Mouse (Mus musculus) heart, embryonic 13.5 days (tissue): ENCODE measurements around the gene Tssc4. TPM values are rescaled to one million over a fixed set of nuclear protein-coding genes. Genes with fewer than 3 reads are reported as not detected.

Experiments
- ATAC-seq: fragments of 200-750 bp; cut with Nextera tagmentation; 2 replicates; pipeline ENCODE4 v1.8.0; 2017; ENCODE audit warnings: moderate TSS enrichment; ENCODE audit not compliant: insufficient number of reproducible peaks, low FRiP score, low TSS enrichment; ENCODE audit errors: extremely low read depth
- H3K27ac ChIP-seq: fragments of 300-500 bp; sonication (generic); replicated peaks from 2 replicates; pipeline ENCODE4 v1.5.1; 2015; ENCODE audit warnings: moderate library complexity, mild to moderate bottlenecking, inconsistent platforms
- H3K27me3 ChIP-seq: fragments of 300-500 bp; sonication (generic); replicated peaks from 2 replicates; pipeline ENCODE4 v1.6.1; 2015; ENCODE audit warnings: mild to moderate bottlenecking, inconsistent platforms
- H3K36me3 ChIP-seq: fragments of 300-500 bp; sonication (generic); 2 replicates; pipeline ENCODE4 v1.6.1; 2015; ENCODE audit warnings: mild to moderate bottlenecking, inconsistent platforms
- H3K4me1 ChIP-seq: fragments of 300-500 bp; sonication (generic); 2 replicates; pipeline ENCODE4 v1.6.1; 2015; ENCODE audit warnings: inconsistent platforms
- H3K4me2 ChIP-seq: fragments of 300-500 bp; sonication (generic); 2 replicates; pipeline ENCODE4 v1.6.1; 2015; ENCODE audit warnings: inconsistent platforms, mild to moderate bottlenecking, moderate library complexity
- H3K4me3 ChIP-seq: fragments of 300-500 bp; sonication (generic); 2 replicates; pipeline ENCODE4 v1.5.1; 2015; ENCODE audit warnings: moderate library complexity, mild to moderate bottlenecking, inconsistent platforms
- H3K9ac ChIP-seq: fragments of 300-500 bp; sonication (generic); 2 replicates; pipeline ENCODE4 v1.6.1; 2015; ENCODE audit warnings: inconsistent platforms, mild to moderate bottlenecking, moderate library complexity
- H3K9me3 ChIP-seq: fragments of 300-500 bp; sonication (generic); 2 replicates; pipeline ENCODE4 v1.6.1; 2016; ENCODE audit warnings: inconsistent platforms
- WGBS: fragments of 180-500 bp; shearing (Covaris S2); methylation state at CpG from one replicate; pipeline ENCODE4 v1.1.7; 2015; ENCODE audit warnings: mixed read lengths; 5-methylcytosine and 5-hydroxymethylcytosine counted together
- polyA plus RNA-seq: library from polyadenylated mRNA; unstranded; fragments of >200 nt; fragmentation: Nextera tagmentation; extraction: Ambion mirVana; gene quantifications from 2 replicates; pipeline ENCODE4 v1.2.1, GENCODE M21; 2015

The Tssc4 gene
- polyA plus RNA-seq, 1 experiment from 2014 or later, result 58.2 TPM

- Histone ChIP-seq H3K4me2 (no peak overlapping the region), H3K27me3 (peaks cover 43% of the 10 kb centered on the region), H3K4me1 (peaks cover 7% of the 10 kb centered on the region; the same call in 1 of the 2 replicates), H3K27ac (no peak overlapping the region), H3K4me3 (no peak overlapping the region), H3K9ac (no peak overlapping the region), H3K9me3 (no peaks in the 10 kb centered on the region), H3K36me3 (no peaks in the 10 kb centered on the region)
- no peak for ATAC-seq
- 48% methylated on average over 1 of the region's 1 CpGs for WGBS
These were observed 26.5 kb downstream of the Tssc4 start for GRCm38 (mm10) chr7:143095554-143095907.

GRCm38 (mm10) chr7:143100759-143101158 lies 31.7 kb downstream of the Tssc4 start:
- no peaks in the 10 kb centered on the region for H3K36me3 ChIP-seq
- no peak overlapping the region for H3K27ac ChIP-seq
- ATAC-seq, result no peak
- H3K4me3 ChIP-seq, result no peak overlapping the region
- no peak overlapping the region for H3K9ac ChIP-seq
- 0 out of 2 replicates have a peak, but pooled peaks cover 3% of the 10 kb centered on the region for H3K4me1 ChIP-seq
- H3K4me2 ChIP-seq, result no peak overlapping the region
- 0 out of 2 replicates have a peak, but pooled peaks cover 3% of the 10 kb centered on the region for H3K9me3 ChIP-seq
- H3K27me3 ChIP-seq, result peaks cover 67% of the 10 kb centered on the region
- 56% methylated on average over 4 of the region's 4 CpGs for WGBS

GRCm38 (mm10) chr7:143105258-143105897 lies 36.3 kb downstream of the Tssc4 start:
- H3K9ac ChIP-seq, result no peak overlapping the region
- H3K27me3 ChIP-seq, result peaks cover 79% of the 10 kb centered on the region
- ATAC-seq, result no peak
- H3K36me3 ChIP-seq, result no peaks in the 10 kb centered on the region
- H3K27ac ChIP-seq, result no peak overlapping the region
- H3K9me3 ChIP-seq, result 0 out of 2 replicates have a peak, but pooled peaks cover 3% of the 10 kb centered on the region
- H3K4me3 ChIP-seq, result no peak overlapping the region
- WGBS, result 52% methylated on average over 11 of the region's 11 CpGs
- H3K4me2 ChIP-seq, result no peak overlapping the region
- H3K4me1 ChIP-seq, result peaks cover 44% of the 10 kb centered on the region

GRCm38 (mm10) chr7:143106062-143106461 lies 37.0 kb downstream of the Tssc4 start, which contains the start of gene Kcnq1:
Kcnq1 (plus strand) TSS chr7:143106362.
- Histone ChIP-seq H3K4me3 (peak within 1 kb of the TSS; percentile 66), H3K27me3 (peaks cover 78% of the 10 kb centered on the region), H3K4me2 (peak within 1 kb of the TSS; percentile 88), H3K36me3 (no peaks in the 10 kb centered on the region), H3K4me1 (peaks cover 48% of the 10 kb centered on the region), H3K27ac (peak within 1 kb of the TSS; percentile 98; the same call in 1 of the 2 replicates), H3K9ac (peak within 1 kb of the TSS; percentile 85), H3K9me3 (0 out of 2 replicates have a peak, but pooled peaks cover 3% of the 10 kb centered on the region)
- WGBS, result 69% methylated on average over 4 of the region's 4 CpGs
- ATAC-seq, result no peak

GRCm38 (mm10) chr7:143106672-143107465 lies 37.8 kb downstream of the Tssc4 start:
- peak overlapping the region; percentile 88 for H3K4me2 ChIP-seq
- WGBS, result 7% methylated on average over 57 of the region's 57 CpGs
- peak overlapping the region; percentile 98; the same call in 1 of the 2 replicates for H3K27ac ChIP-seq
- ATAC-seq, result no peak
- H3K27me3 ChIP-seq, result peaks cover 70% of the 10 kb centered on the region
- peaks cover 56% of the 10 kb centered on the region for H3K4me1 ChIP-seq
- peak overlapping the region; percentile 66 for H3K4me3 ChIP-seq
- H3K9ac ChIP-seq, result peak overlapping the region; percentile 85
- no peaks in the 10 kb centered on the region for H3K36me3 ChIP-seq
- no peaks in the 10 kb centered on the region for H3K9me3 ChIP-seq

- Histone ChIP-seq H3K36me3 (no peaks in the 10 kb centered on the region), H3K9ac (peak overlapping the region; percentile 85), H3K27me3 (peaks cover 56% of the 10 kb centered on the region), H3K4me3 (peak overlapping the region; percentile 66), H3K4me1 (peaks cover 68% of the 10 kb centered on the region), H3K4me2 (peak overlapping the region; percentile 88), H3K27ac (peak overlapping the region; percentile 98), H3K9me3 (no peaks in the 10 kb centered on the region)
- 34% methylated on average over 5 of the region's 5 CpGs for WGBS
- ATAC-seq, result no peak
These were observed 39.2 kb downstream of the Tssc4 start for GRCm38 (mm10) chr7:143108200-143108599.

GRCm38 (mm10) chr7:143108996-143109660 lies 40.1 kb downstream of the Tssc4 start:
- H3K4me2 ChIP-seq, result peak overlapping the region; percentile 88
- peak overlapping the region; percentile 85 for H3K9ac ChIP-seq
- ATAC-seq, result no peak
- no peaks in the 10 kb centered on the region for H3K9me3 ChIP-seq
- H3K27me3 ChIP-seq, result peaks cover 49% of the 10 kb centered on the region
- peak overlapping the region; percentile 98 for H3K27ac ChIP-seq
- H3K36me3 ChIP-seq, result no peaks in the 10 kb centered on the region
- peak overlapping the region; percentile 66 for H3K4me3 ChIP-seq
- WGBS, result 22% methylated on average over 3 of the region's 3 CpGs
- peaks cover 74% of the 10 kb centered on the region for H3K4me1 ChIP-seq

- H3K9me3 ChIP-seq, result peaks cover 2% of the 10 kb centered on the region; the same call in 1 of the 2 replicates
- WGBS, result 71% methylated on average over 3 of the region's 3 CpGs
- H3K9ac ChIP-seq, result peak overlapping the region; percentile 85
- peaks cover 43% of the 10 kb centered on the region for H3K27me3 ChIP-seq
- ATAC-seq, result no peak
- peak overlapping the region; percentile 98 for H3K27ac ChIP-seq
- H3K4me2 ChIP-seq, result peak overlapping the region; percentile 88
- H3K4me3 ChIP-seq, result peak overlapping the region; percentile 66; the same call in 1 of the 2 replicates
- peaks cover 74% of the 10 kb centered on the region for H3K4me1 ChIP-seq
- H3K36me3 ChIP-seq, result no peaks in the 10 kb centered on the region; the same call in 1 of the 2 replicates
These were observed 40.6 kb downstream of the Tssc4 start for GRCm38 (mm10) chr7:143109696-143110095.

- peak overlapping the region; percentile 98 for H3K27ac ChIP-seq
- H3K27me3 ChIP-seq, result peaks cover 32% of the 10 kb centered on the region
- H3K4me3 ChIP-seq, result no peak overlapping the region
- H3K4me2 ChIP-seq, result peak overlapping the region; percentile 46
- H3K4me1 ChIP-seq, result peaks cover 74% of the 10 kb centered on the region
- H3K9me3 ChIP-seq, result peaks cover 7% of the 10 kb centered on the region
- 67% methylated on average over 1 of the region's 1 CpGs for WGBS
- peaks cover 3% of the 10 kb centered on the region for H3K36me3 ChIP-seq
- no peak for ATAC-seq
- H3K9ac ChIP-seq, result peak overlapping the region; percentile 85
These were observed 41.8 kb downstream of the Tssc4 start for GRCm38 (mm10) chr7:143110803-143111202.

- 16% methylated on average over 4 of the region's 4 CpGs for WGBS
- H3K9ac ChIP-seq, result peak overlapping the region; percentile 85
- H3K36me3 ChIP-seq, result peaks cover 3% of the 10 kb centered on the region
- no peak for ATAC-seq
- H3K27me3 ChIP-seq, result peaks cover 23% of the 10 kb centered on the region
- H3K4me3 ChIP-seq, result no peak overlapping the region
- peak overlapping the region; percentile 46 for H3K4me2 ChIP-seq
- H3K4me1 ChIP-seq, result peaks cover 70% of the 10 kb centered on the region
- H3K9me3 ChIP-seq, result peaks cover 7% of the 10 kb centered on the region
- peak overlapping the region; percentile 98 for H3K27ac ChIP-seq
These were observed 42.7 kb downstream of the Tssc4 start for GRCm38 (mm10) chr7:143111719-143112118.

- H3K9ac ChIP-seq, result peak overlapping the region; percentile 66
- H3K27ac ChIP-seq, result peak overlapping the region; percentile 98
- peaks cover 7% of the 10 kb centered on the region for H3K9me3 ChIP-seq
- peaks cover 16% of the 10 kb centered on the region for H3K27me3 ChIP-seq
- peaks cover 3% of the 10 kb centered on the region for H3K36me3 ChIP-seq
- 12% methylated on average over 1 of the region's 1 CpGs for WGBS
- H3K4me3 ChIP-seq, result no peak overlapping the region
- H3K4me2 ChIP-seq, result peak overlapping the region; percentile 46
- peaks cover 63% of the 10 kb centered on the region for H3K4me1 ChIP-seq
- ATAC-seq, result peak; percentile 74; the same call in 1 of the 2 replicates
These were observed 43.3 kb downstream of the Tssc4 start for GRCm38 (mm10) chr7:143112395-143112794.
